Mouse (Mus musculus): ENCODE data around the gene Kcnma1. TPM values are rescaled to one million over a fixed set of nuclear protein-coding genes. Genes with fewer than 3 reads are reported as not detected.

Kcnma1 gene
- polyA plus RNA-seq, 1 experiment: 3.0 TPM

DNA sequence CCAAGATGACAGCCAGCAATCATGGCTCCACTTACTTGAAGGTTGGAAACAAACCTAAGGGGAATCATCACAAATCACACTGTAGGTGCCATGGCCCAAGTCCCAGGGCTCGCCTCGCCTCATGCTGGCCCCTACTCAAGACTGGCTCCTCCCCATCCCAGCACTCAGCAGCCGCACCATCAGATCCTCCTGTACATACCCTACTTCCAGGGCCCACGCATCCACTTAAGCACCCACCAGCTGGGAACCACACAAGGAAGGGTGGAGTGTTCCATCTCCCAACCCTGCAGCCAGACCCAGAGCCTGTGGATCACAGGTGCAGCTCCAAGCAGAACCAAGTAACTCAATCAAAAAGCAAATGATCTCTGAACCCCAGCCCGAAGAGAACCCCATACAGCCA is 114.8 kb downstream of the Kcnma1 start:
- Histone ChIP-seq H3K4me1 (ENCODE audit: control insufficient read depth, insufficient read depth, low read length) (no peaks in the 10 kb centered on the region), H3K4me3 (ENCODE audit: control insufficient read depth, low read depth, low read length) (no peak overlapping the region), H3K27ac (ENCODE audit: control insufficient read depth, insufficient read depth, low read depth, low read length) (no peak overlapping the region), H3K36me3 (ENCODE audit: control insufficient read depth, insufficient read depth, low read length) (no peaks in the 10 kb centered on the region), H3K27me3 (ENCODE audit: control insufficient read depth, insufficient read depth, low read length) (no peaks in the 10 kb centered on the region)
- no peak for TF ChIP-seq POLR2A (IDR thresholded peaks at IDR 0.05; ENCODE audit: control insufficient read depth, low read depth, low read length)
- TF ChIP-seq CTCF (IDR thresholded peaks at IDR 0.05; ENCODE audit: control insufficient read depth, insufficient read depth, insufficient replicate concordance, low read depth, low read length): no peak

DNA sequence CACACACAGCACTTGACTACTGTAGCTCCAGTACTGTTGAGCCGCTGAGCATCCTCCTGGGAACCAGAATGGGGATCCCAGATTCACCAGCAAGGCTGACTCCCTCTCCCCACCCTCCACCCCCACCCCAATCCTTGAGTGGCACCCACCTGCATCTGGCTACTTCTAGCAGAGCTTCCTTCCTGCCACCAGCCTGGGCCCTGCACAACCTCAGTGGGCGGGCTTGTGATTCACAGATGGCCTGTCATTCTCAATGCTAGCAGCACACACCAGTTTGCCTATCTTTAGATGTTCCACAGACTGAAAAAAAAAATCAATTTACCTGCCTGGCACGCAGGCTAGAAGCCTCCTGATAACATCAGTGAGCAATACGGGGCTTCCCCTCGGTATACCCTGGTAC is 116.5 kb downstream of the Kcnma1 start:
- Histone ChIP-seq H3K27me3 (ENCODE audit: control insufficient read depth, insufficient read depth, low read length) (no peaks in the 10 kb centered on the region), H3K4me3 (ENCODE audit: control insufficient read depth, low read depth, low read length) (no peak overlapping the region), H3K4me1 (ENCODE audit: control insufficient read depth, insufficient read depth, low read length) (no peaks in the 10 kb centered on the region), H3K27ac (ENCODE audit: control insufficient read depth, insufficient read depth, low read depth, low read length) (no peak overlapping the region), H3K36me3 (ENCODE audit: control insufficient read depth, insufficient read depth, low read length) (no peaks in the 10 kb centered on the region)
- no peak for TF ChIP-seq CTCF (IDR thresholded peaks at IDR 0.05; ENCODE audit: control insufficient read depth, insufficient read depth, insufficient replicate concordance, low read depth, low read length)
- no peak for TF ChIP-seq POLR2A (IDR thresholded peaks at IDR 0.05; ENCODE audit: control insufficient read depth, low read depth, low read length)

DNA sequence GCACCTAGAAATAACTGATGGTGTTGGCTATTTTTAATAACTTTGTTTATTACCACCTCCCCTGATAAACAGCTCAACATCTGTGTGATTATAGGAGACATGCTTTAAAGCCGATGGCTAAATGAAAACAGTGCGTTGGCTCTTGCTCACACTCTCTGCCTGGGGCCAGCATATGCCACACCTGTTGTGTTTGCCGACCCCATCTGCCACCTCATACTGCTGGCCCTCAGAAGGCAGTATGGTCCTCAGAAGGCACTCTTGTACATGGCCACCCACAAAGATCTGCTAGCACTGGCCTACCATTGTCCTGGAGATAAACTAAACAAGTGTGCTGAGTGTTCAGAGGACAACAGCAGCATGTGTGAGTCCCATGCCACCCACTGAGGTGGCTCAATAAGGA is 118.3 kb downstream of the Kcnma1 start:
- TF ChIP-seq CTCF (IDR thresholded peaks at IDR 0.05; ENCODE audit: control insufficient read depth, insufficient read depth, insufficient replicate concordance, low read depth, low read length): no peak
- no peak for TF ChIP-seq POLR2A (IDR thresholded peaks at IDR 0.05; ENCODE audit: control insufficient read depth, low read depth, low read length)
- no peaks in the 10 kb centered on the region for H3K36me3 ChIP-seq (ENCODE audit: control insufficient read depth, insufficient read depth, low read length)
- H3K4me1 ChIP-seq (ENCODE audit: control insufficient read depth, insufficient read depth, low read length): no peaks in the 10 kb centered on the region; the same call in 1 of the 2 replicates
- no peak overlapping the region for H3K4me3 ChIP-seq (ENCODE audit: control insufficient read depth, low read depth, low read length)
- no peaks in the 10 kb centered on the region for H3K27me3 ChIP-seq (ENCODE audit: control insufficient read depth, insufficient read depth, low read length)
- no peak overlapping the region for H3K27ac ChIP-seq (ENCODE audit: control insufficient read depth, insufficient read depth, low read depth, low read length)

DNA sequence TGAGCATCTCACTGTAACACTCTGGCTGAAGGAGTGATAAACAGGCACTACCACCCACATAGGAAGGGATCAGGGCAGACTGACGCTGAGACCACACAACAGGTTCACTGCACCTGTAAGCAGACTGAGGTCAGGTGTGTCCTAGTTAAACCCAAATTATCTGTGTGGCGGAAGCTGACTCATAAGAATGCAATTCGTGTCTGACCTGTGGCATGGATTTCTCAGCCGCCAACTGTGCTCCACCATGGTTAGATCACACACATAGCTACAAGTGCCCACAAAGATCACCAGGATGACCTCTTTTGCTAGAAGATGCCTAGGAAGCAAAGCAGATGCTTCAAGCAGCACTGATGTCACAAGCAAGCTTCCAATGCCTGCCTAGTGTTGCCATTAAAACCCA is 128.2 kb downstream of the Kcnma1 start:
- Histone ChIP-seq H3K36me3 (ENCODE audit: control insufficient read depth, insufficient read depth, low read length) (no peaks in the 10 kb centered on the region), H3K27me3 (ENCODE audit: control insufficient read depth, insufficient read depth, low read length) (no peaks in the 10 kb centered on the region), H3K4me1 (ENCODE audit: control insufficient read depth, insufficient read depth, low read length) (no peaks in the 10 kb centered on the region; the same call in 1 of the 2 replicates), H3K27ac (ENCODE audit: control insufficient read depth, insufficient read depth, low read depth, low read length) (no peak overlapping the region), H3K4me3 (ENCODE audit: control insufficient read depth, low read depth, low read length) (no peak overlapping the region)
- TF ChIP-seq POLR2A (IDR thresholded peaks at IDR 0.05; ENCODE audit: control insufficient read depth, low read depth, low read length) (no peak), CTCF (IDR thresholded peaks at IDR 0.05; ENCODE audit: control insufficient read depth, insufficient read depth, insufficient replicate concordance, low read depth, low read length) (no peak)

DNA sequence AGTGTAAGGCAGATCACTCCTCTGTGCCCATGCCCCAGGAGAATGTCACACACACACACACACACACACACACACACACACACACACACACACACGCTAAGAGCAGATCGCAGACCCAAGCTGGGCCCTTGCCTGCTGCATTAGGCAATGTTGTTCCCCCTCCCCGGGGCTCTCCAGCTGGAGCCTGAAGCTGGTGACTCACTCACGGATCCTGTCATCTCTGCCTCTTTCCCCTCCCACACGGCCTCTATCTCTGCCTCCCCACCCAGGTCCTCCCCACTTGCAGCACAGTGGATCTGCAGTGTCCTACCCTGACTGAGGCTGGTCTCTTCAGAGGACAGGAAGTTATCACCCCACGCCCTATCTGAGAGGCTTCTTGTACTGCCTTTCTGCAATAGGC is 128.8 kb downstream of the Kcnma1 start:
- Histone ChIP-seq H3K4me1 (ENCODE audit: control insufficient read depth, insufficient read depth, low read length) (no peaks in the 10 kb centered on the region; the same call in 1 of the 2 replicates), H3K4me3 (ENCODE audit: control insufficient read depth, low read depth, low read length) (no peak overlapping the region), H3K36me3 (ENCODE audit: control insufficient read depth, insufficient read depth, low read length) (no peaks in the 10 kb centered on the region), H3K27me3 (ENCODE audit: control insufficient read depth, insufficient read depth, low read length) (no peaks in the 10 kb centered on the region), H3K27ac (ENCODE audit: control insufficient read depth, insufficient read depth, low read depth, low read length) (peak overlapping the region; percentile 60)
- TF ChIP-seq POLR2A (IDR thresholded peaks at IDR 0.05; ENCODE audit: control insufficient read depth, low read depth, low read length): no peak
- TF ChIP-seq CTCF (IDR thresholded peaks at IDR 0.05; ENCODE audit: control insufficient read depth, insufficient read depth, insufficient replicate concordance, low read depth, low read length): no peak

DNA sequence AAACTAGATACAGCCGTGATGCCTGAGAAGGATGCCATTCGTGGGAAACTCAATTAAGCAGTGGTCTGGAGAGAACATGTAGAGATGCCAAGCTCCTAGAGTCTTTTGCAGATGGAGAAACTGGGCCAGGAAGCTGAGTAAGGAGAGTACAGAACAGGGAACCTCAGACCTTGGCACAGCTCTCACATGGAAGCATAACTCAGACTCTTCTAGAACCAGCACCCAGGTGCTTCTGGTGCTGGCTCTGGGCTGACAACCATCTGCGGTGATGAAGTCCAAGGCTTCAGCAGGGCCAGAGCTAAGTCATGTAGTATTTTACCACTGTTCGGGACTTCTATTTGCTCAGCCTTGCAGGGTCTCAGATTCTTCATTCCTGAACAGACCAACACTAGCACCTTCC is 129.2 kb downstream of the Kcnma1 start:
- H3K27ac ChIP-seq (ENCODE audit: control insufficient read depth, insufficient read depth, low read depth, low read length): peak overlapping the region; percentile 60
- H3K4me3 ChIP-seq (ENCODE audit: control insufficient read depth, low read depth, low read length): no peak overlapping the region
- H3K27me3 ChIP-seq (ENCODE audit: control insufficient read depth, insufficient read depth, low read length): no peaks in the 10 kb centered on the region
- no peaks in the 10 kb centered on the region; the same call in 1 of the 2 replicates for H3K4me1 ChIP-seq (ENCODE audit: control insufficient read depth, insufficient read depth, low read length)
- no peaks in the 10 kb centered on the region for H3K36me3 ChIP-seq (ENCODE audit: control insufficient read depth, insufficient read depth, low read length)
- no peak for TF ChIP-seq CTCF (IDR thresholded peaks at IDR 0.05; ENCODE audit: control insufficient read depth, insufficient read depth, insufficient replicate concordance, low read depth, low read length)
- no peak for TF ChIP-seq POLR2A (IDR thresholded peaks at IDR 0.05; ENCODE audit: control insufficient read depth, low read depth, low read length)

DNA sequence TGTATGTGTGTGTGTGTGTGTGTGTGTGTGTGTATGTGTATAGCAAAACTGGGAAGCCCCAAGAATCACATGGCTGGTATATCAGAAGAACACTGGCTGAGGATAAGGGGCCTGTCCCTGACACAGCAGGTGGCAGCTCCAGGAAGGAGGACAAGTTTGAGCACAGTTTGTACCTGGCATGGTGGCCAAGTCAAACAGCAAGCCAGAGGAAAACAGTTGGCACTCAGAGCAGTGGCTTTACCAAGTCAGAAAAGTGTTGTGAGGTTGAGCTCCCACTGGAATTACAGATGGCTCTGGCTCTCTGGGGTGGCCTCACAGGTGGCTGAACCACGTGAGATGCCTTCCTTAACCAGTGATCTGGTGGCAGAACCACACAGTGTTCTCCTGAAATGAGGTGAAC is 132.3 kb downstream of the Kcnma1 start:
- no peaks in the 10 kb centered on the region; the same call in 1 of the 2 replicates for H3K4me1 ChIP-seq (ENCODE audit: control insufficient read depth, insufficient read depth, low read length)
- no peaks in the 10 kb centered on the region for H3K36me3 ChIP-seq (ENCODE audit: control insufficient read depth, insufficient read depth, low read length)
- TF ChIP-seq POLR2A (IDR thresholded peaks at IDR 0.05; ENCODE audit: control insufficient read depth, low read depth, low read length): no peak
- no peak for TF ChIP-seq CTCF (IDR thresholded peaks at IDR 0.05; ENCODE audit: control insufficient read depth, insufficient read depth, insufficient replicate concordance, low read depth, low read length)
- no peak overlapping the region for H3K4me3 ChIP-seq (ENCODE audit: control insufficient read depth, low read depth, low read length)
- peak overlapping the region; percentile 31; the same call in 1 of the 2 replicates for H3K27ac ChIP-seq (ENCODE audit: control insufficient read depth, insufficient read depth, low read depth, low read length)
- no peaks in the 10 kb centered on the region for H3K27me3 ChIP-seq (ENCODE audit: control insufficient read depth, insufficient read depth, low read length)

DNA sequence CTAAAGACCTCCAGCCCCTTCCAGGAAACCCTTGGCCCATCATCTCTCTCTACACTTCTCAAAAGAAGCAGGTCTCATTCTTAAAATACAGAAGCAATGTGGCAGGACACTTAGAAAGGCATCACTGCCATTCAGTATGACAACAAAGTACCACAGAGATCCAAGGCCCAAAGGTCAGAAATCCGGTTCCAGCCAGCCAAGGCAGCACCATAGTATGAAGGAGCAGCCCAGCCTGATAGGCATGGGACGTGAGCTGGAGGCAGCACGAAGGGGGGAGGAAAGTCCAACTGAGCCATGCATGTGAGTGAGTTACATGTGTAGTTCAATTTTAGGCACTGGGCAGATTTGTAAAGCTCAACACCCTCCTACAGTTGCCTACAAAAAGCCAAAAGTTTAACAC is 135.0 kb downstream of the Kcnma1 start:
- Histone ChIP-seq H3K27ac (ENCODE audit: control insufficient read depth, insufficient read depth, low read depth, low read length) (no peak overlapping the region), H3K4me3 (ENCODE audit: control insufficient read depth, low read depth, low read length) (no peak overlapping the region), H3K36me3 (ENCODE audit: control insufficient read depth, insufficient read depth, low read length) (no peaks in the 10 kb centered on the region), H3K27me3 (ENCODE audit: control insufficient read depth, insufficient read depth, low read length) (no peaks in the 10 kb centered on the region), H3K4me1 (ENCODE audit: control insufficient read depth, insufficient read depth, low read length) (peaks cover 2% of the 10 kb centered on the region; the same call in 1 of the 2 replicates)
- TF ChIP-seq POLR2A (IDR thresholded peaks at IDR 0.05; ENCODE audit: control insufficient read depth, low read depth, low read length) (no peak), CTCF (IDR thresholded peaks at IDR 0.05; ENCODE audit: control insufficient read depth, insufficient read depth, insufficient replicate concordance, low read depth, low read length) (no peak)

All from testis, adult 2 months (tissue).